Mouse (Mus musculus): ENCODE results near the gene Cdk5rap3. TPM values are rescaled to one million over a fixed set of nuclear protein-coding genes. Genes with fewer than 3 reads are reported as not detected.

Gene Cdk5rap3
- polyA plus RNA-seq, 1 experiment from 2014 or later = 96.5 TPM

GRCm38 (mm10) chr11:96863206-96863995 is 52.9 kb downstream of the Cdk5rap3 start:
- 19% methylated on average over 26 of the region's 26 CpGs for WGBS
- peak overlapping the region; percentile 54; the same call in 1 of the 2 replicates for H3K27ac ChIP-seq

GRCm38 (mm10) chr11:96862534-96862933 is 53.8 kb downstream of the Cdk5rap3 start:
- Histone ChIP-seq H3K9ac (no peak overlapping the region), H3K27ac (no peak overlapping the region), H3K4me3 (0 out of 2 replicates have a peak overlapping the region, but pooled peaks have one; percentile 36), H3K4me1 (peaks cover 33% of the 10 kb centered on the region), H3K9me3 (no peaks in the 10 kb centered on the region), H3K36me3 (no peaks in the 10 kb centered on the region), H3K4me2 (replicated peaks) (peak overlapping the region; percentile 71), H3K27me3 (peaks cover 4% of the 10 kb centered on the region; the same call in 1 of the 2 replicates)
- ATAC-seq (ENCODE audit: insufficient number of reproducible peaks, insufficient read depth, low FRiP score, low TSS enrichment) = no peak
- 68% methylated on average over 12 of the region's 12 CpGs for WGBS

More at GRCm38 (mm10) chr11:96863206-96863995, 52.9 kb downstream of the Cdk5rap3 start:
- H3K4me3 ChIP-seq = 0 out of 2 replicates have a peak overlapping the region, but pooled peaks have one; percentile 0
- peak overlapping the region; percentile 44; the same call in 1 of the 2 replicates for H3K9ac ChIP-seq
- H3K9me3 ChIP-seq = no peaks in the 10 kb centered on the region
- peak; percentile 48; the same call in 1 of the 2 replicates for ATAC-seq (ENCODE audit: insufficient number of reproducible peaks, insufficient read depth, low FRiP score, low TSS enrichment)
- H3K4me2 ChIP-seq (replicated peaks) = peak overlapping the region; percentile 33
- H3K36me3 ChIP-seq = no peaks in the 10 kb centered on the region
- peaks cover 4% of the 10 kb centered on the region; the same call in 1 of the 2 replicates for H3K27me3 ChIP-seq
- peaks cover 33% of the 10 kb centered on the region for H3K4me1 ChIP-seq

GRCm38 (mm10) chr11:96861878-96862289 is 54.4 kb downstream of the Cdk5rap3 start:
- peak overlapping the region; percentile 36 for H3K4me3 ChIP-seq
- no peak overlapping the region for H3K27ac ChIP-seq
- peaks cover 4% of the 10 kb centered on the region; the same call in 1 of the 2 replicates for H3K27me3 ChIP-seq
- no peaks in the 10 kb centered on the region for H3K9me3 ChIP-seq
- peak overlapping the region; percentile 47; the same call in 1 of the 2 replicates for H3K9ac ChIP-seq
- H3K4me2 ChIP-seq (replicated peaks) = peak overlapping the region; percentile 71
- peaks cover 29% of the 10 kb centered on the region for H3K4me1 ChIP-seq
- WGBS = under 1% methylated on average over 31 of the region's 31 CpGs
- peak; percentile 57 for ATAC-seq (ENCODE audit: insufficient number of reproducible peaks, insufficient read depth, low FRiP score, low TSS enrichment)
- H3K36me3 ChIP-seq = no peaks in the 10 kb centered on the region

- Histone ChIP-seq H3K9ac (peak overlapping the region; percentile 47; the same call in 1 of the 2 replicates), H3K4me3 (peak overlapping the region; percentile 36), H3K9me3 (no peaks in the 10 kb centered on the region), H3K27ac (no peak overlapping the region), H3K27me3 (peaks cover 4% of the 10 kb centered on the region; the same call in 1 of the 2 replicates), H3K36me3 (no peaks in the 10 kb centered on the region), H3K4me1 (peaks cover 29% of the 10 kb centered on the region), H3K4me2 (replicated peaks) (peak overlapping the region; percentile 71)
- no peak; the same call in 1 of the 2 replicates for ATAC-seq (ENCODE audit: insufficient number of reproducible peaks, insufficient read depth, low FRiP score, low TSS enrichment)
- 2% methylated on average over 20 of the region's 20 CpGs for WGBS
Observed at GRCm38 (mm10) chr11:96861446-96861845, 54.9 kb downstream of the Cdk5rap3 start.

- Histone ChIP-seq H3K4me1 (peaks cover 29% of the 10 kb centered on the region), H3K36me3 (no peaks in the 10 kb centered on the region), H3K4me3 (no peak overlapping the region), H3K9ac (no peak overlapping the region), H3K27ac (no peak overlapping the region), H3K4me2 (replicated peaks) (no peak overlapping the region), H3K27me3 (peaks cover 4% of the 10 kb centered on the region; the same call in 1 of the 2 replicates), H3K9me3 (no peaks in the 10 kb centered on the region)
- ATAC-seq (ENCODE audit: insufficient number of reproducible peaks, insufficient read depth, low FRiP score, low TSS enrichment) = no peak
- WGBS = 10% methylated on average over 8 of the region's 8 CpGs
Observed at GRCm38 (mm10) chr11:96860564-96860963, 55.7 kb downstream of the Cdk5rap3 start.

- peaks cover 29% of the 10 kb centered on the region for H3K4me1 ChIP-seq
- 87% methylated on average over 4 of the region's 4 CpGs for WGBS
- H3K9ac ChIP-seq = no peak overlapping the region
- no peaks in the 10 kb centered on the region for H3K9me3 ChIP-seq
- ATAC-seq (ENCODE audit: insufficient number of reproducible peaks, insufficient read depth, low FRiP score, low TSS enrichment) = no peak
- no peak overlapping the region for H3K27ac ChIP-seq
- H3K4me3 ChIP-seq = no peak overlapping the region
- H3K36me3 ChIP-seq = no peaks in the 10 kb centered on the region
- no peak overlapping the region for H3K4me2 ChIP-seq (replicated peaks)
- peaks cover 4% of the 10 kb centered on the region; the same call in 1 of the 2 replicates for H3K27me3 ChIP-seq
Observed at GRCm38 (mm10) chr11:96859635-96860034, 56.7 kb downstream of the Cdk5rap3 start.

- ATAC-seq (ENCODE audit: insufficient number of reproducible peaks, insufficient read depth, low FRiP score, low TSS enrichment) = no peak
- 80% methylated on average over 5 of the region's 5 CpGs for WGBS
- no peak overlapping the region for H3K27ac ChIP-seq
- no peaks in the 10 kb centered on the region for H3K36me3 ChIP-seq
- H3K27me3 ChIP-seq = no peaks in the 10 kb centered on the region
- no peak overlapping the region for H3K9ac ChIP-seq
- H3K4me2 ChIP-seq (replicated peaks) = no peak overlapping the region
- no peaks in the 10 kb centered on the region for H3K9me3 ChIP-seq
- peaks cover 12% of the 10 kb centered on the region for H3K4me1 ChIP-seq
- no peak overlapping the region for H3K4me3 ChIP-seq
Observed at GRCm38 (mm10) chr11:96857446-96857845, 58.9 kb downstream of the Cdk5rap3 start.

Other genes starting within 250 kb of the Cdk5rap3 start
- 27.6 and 28.5 TPM in 2 replicates for gene Snx11, start 138.9 kb downstream of the Cdk5rap3 start, polyA plus RNA-seq (2016; fragmentation: Nextera tagmentation; extraction: Ambion mirVana)
- 160 and 169 TPM in 2 replicates for gene Cbx1, start 127.4 kb downstream of the Cdk5rap3 start, polyA plus RNA-seq (2016; fragmentation: Nextera tagmentation; extraction: Ambion mirVana)
- gene Nfe2l1, start 86.5 kb downstream of the Cdk5rap3 start, polyA plus RNA-seq (2016; fragmentation: Nextera tagmentation; extraction: Ambion mirVana) = 72.6 and 75.8 TPM in 2 replicates
- gene Copz2, start 66.6 kb downstream of the Cdk5rap3 start, polyA plus RNA-seq (2016; fragmentation: Nextera tagmentation; extraction: Ambion mirVana) = 88.9 and 94.3 TPM in 2 replicates
- gene Prr15l, start 11.6 kb upstream of the Cdk5rap3 start, polyA plus RNA-seq (2016; fragmentation: Nextera tagmentation; extraction: Ambion mirVana) = 2.4 and 3.3 TPM in 2 replicates
- gene Pnpo, start 27.5 kb upstream of the Cdk5rap3 start, polyA plus RNA-seq (2016; fragmentation: Nextera tagmentation; extraction: Ambion mirVana) = 21.5 and 22.2 TPM in 2 replicates
- 15.3 and 17.3 TPM in 2 replicates for gene Sp2, start 66.5 kb upstream of the Cdk5rap3 start, polyA plus RNA-seq (2016; fragmentation: Nextera tagmentation; extraction: Ambion mirVana)
- 1.3 and 2.2 TPM in 2 replicates for gene Sp6, start 96.9 kb upstream of the Cdk5rap3 start, polyA plus RNA-seq (2016; fragmentation: Nextera tagmentation; extraction: Ambion mirVana)
- 30.5 and 30.6 TPM in 2 replicates for gene Scrn2, start 113.4 kb upstream of the Cdk5rap3 start, polyA plus RNA-seq (2016; fragmentation: Nextera tagmentation; extraction: Ambion mirVana)
- gene Lrrc46, start 124.9 kb upstream of the Cdk5rap3 start, polyA plus RNA-seq (2016; fragmentation: Nextera tagmentation; extraction: Ambion mirVana) = 0.87 and 0.89 TPM in 2 replicates
- gene Mrpl10, start 125.1 kb upstream of the Cdk5rap3 start, polyA plus RNA-seq (2016; fragmentation: Nextera tagmentation; extraction: Ambion mirVana) = 79.9 and 81.6 TPM in 2 replicates
- 7.9 and 10.8 TPM in 2 replicates for gene Osbpl7, start 134.1 kb upstream of the Cdk5rap3 start, polyA plus RNA-seq (2016; fragmentation: Nextera tagmentation; extraction: Ambion mirVana)
- 0.14 and 0.20 TPM in 2 replicates for gene Tbx21, start 198.8 kb upstream of the Cdk5rap3 start, polyA plus RNA-seq (2016; fragmentation: Nextera tagmentation; extraction: Ambion mirVana)
- 9.6 and 10.4 TPM in 2 replicates for gene Tbkbp1, start 235.0 kb upstream of the Cdk5rap3 start, polyA plus RNA-seq (2016; fragmentation: Nextera tagmentation; extraction: Ambion mirVana)

All from embryonic facial prominence, embryonic 12.5 days (tissue).